Mouse (Mus musculus): ENCODE results near the gene Gtf2a2.

The Gtf2a2 gene

DNA sequence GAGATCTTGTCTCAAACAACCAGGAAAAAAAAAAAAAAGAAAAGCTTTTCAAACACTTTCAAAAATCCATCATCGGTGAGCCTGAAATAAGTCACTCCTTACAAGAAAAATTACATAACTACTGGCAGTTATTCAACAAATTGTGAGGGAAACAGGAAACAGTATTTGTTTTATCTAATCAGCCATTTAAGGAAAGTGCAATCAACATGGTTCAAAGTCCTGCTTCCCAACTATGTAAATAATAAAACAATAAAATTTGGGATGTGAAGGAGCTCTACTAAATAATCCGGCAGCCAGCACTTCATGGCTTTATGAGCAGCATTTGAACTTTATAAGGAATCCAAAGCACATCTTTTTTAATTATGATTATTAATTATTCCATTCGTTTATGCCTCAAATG, 49.7 kb downstream of the Gtf2a2 start:
- no peak for DNase-seq (ENCODE audit: low spot score)

DNA sequence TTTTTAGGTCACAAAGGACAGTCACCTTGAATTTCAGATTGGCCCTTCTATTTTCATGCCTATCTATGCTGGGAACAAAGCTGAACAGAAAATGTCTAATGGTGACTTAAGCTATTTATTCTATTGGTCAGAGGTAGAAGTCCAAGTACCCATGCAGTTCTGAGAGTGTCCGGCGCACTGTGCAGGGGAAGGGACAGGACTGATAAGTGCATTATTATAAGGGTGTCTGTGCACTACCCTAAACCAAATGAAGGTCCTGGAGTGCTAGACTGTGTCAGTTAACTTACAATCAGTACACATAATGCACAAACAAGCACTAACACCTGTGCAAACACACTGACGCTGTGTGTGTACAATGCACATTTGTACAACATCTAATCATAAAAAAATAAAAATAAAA, 55.1 kb downstream of the Gtf2a2 start:
- DNase-seq (ENCODE audit: low spot score), result no peak

DNA sequence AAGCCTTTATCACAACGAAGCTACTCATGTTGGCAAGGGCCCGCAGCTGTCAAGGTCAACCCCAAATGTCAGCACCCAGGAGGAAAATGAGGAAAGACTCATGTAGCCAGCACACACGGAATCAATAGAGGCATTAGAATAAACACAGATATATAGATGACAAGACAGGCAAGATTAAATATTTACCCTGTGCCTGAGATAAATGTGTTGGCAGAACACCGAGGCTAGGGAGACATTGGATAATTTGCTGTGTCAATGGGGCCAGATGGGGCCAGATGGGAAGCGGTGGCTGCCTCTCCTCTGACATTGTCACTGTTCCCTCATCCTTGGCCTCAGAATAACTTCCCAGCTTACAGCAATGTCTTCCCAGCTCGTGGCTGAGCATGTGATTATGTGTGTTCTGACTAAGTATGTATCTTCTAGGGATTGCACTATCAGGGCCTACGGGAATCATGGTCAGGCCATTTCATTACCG, 57.6 kb downstream of the Gtf2a2 start:
- DNase-seq (ENCODE audit: low spot score), result no peak

DNA sequence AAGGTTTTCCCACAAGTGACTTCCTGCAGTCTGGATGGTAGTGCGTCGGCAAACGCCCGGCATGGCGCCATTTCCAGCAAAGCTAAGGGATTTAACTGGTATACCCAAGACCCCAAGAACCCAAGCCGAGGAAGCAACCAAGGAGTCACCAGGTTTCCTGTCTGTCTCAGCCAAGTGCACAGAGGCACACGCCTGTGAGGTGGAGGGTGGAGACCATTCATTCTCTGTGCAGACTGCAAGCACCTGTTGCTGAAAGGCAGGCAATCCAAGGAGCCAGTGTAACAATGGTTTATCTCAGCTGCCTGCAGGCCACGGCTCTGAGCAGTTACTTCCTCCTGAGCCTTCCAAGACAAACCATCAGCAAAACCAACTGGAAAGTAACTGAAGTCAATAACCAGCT, 60.0 kb downstream of the Gtf2a2 start:
- no peak for DNase-seq (ENCODE audit: low spot score)
